Mouse (Mus musculus): ENCODE results near the gene Casq2. TPM values are rescaled to one million over a fixed set of nuclear protein-coding genes. Genes with fewer than 3 reads are reported as not detected.

Casq2 gene
- polyA plus RNA-seq, 1 experiment from 2014 or later, result 0.43 TPM

- no peak overlapping the region for H3K9ac ChIP-seq
Measured at GRCm38 (mm10) chr3:102167555-102168210, 81.5 kb downstream of the Casq2 start.

GRCm38 (mm10) chr3:102169197-102169905 lies 83.1 kb downstream of the Casq2 start:
- 13% methylated on average over 13 of the region's 13 CpGs for WGBS
- Histone ChIP-seq H3K9ac (no peak overlapping the region), H3K9me3 (ENCODE audit: low read depth, low read length) (no peaks in the 10 kb centered on the region), H3K36me3 (ENCODE audit: insufficient read depth) (peaks cover 11% of the 10 kb centered on the region; the same call in 1 of the 2 replicates), H3K4me2 (peak overlapping the region; percentile 21; the same call in 1 of the 2 replicates), H3K27me3 (ENCODE audit: insufficient read depth, low read length) (no peaks in the 10 kb centered on the region), H3K4me3 (ENCODE audit: low read depth, low read length) (no peak overlapping the region), H3K4me1 (ENCODE audit: insufficient read depth) (peaks cover 25% of the 10 kb centered on the region), H3K27ac (ENCODE audit: low read depth) (peak overlapping the region; percentile 80)
- ATAC-seq (ENCODE audit: insufficient read depth) (peak; percentile 94), DNase-seq (peak; percentile 99)
- 0 out of 2 replicates have a peak, but pooled peaks have one; percentile 9 for TF ChIP-seq CTCF (IDR thresholded peaks at IDR 0.05; ENCODE audit: low read depth)

More at GRCm38 (mm10) chr3:102167555-102168210, 81.5 kb downstream of the Casq2 start:
- Histone ChIP-seq H3K4me1 (ENCODE audit: insufficient read depth) (peaks cover 25% of the 10 kb centered on the region), H3K4me2 (no peak overlapping the region), H3K9me3 (ENCODE audit: low read depth, low read length) (no peaks in the 10 kb centered on the region), H3K27me3 (ENCODE audit: insufficient read depth, low read length) (no peaks in the 10 kb centered on the region), H3K36me3 (ENCODE audit: insufficient read depth) (peaks cover 20% of the 10 kb centered on the region), H3K27ac (ENCODE audit: low read depth) (no peak overlapping the region), H3K4me3 (ENCODE audit: low read depth, low read length) (no peak overlapping the region)
- no peak for TF ChIP-seq CTCF (IDR thresholded peaks at IDR 0.05; ENCODE audit: low read depth)
- ATAC-seq (ENCODE audit: insufficient read depth) (no peak), DNase-seq (no peak)
- WGBS, result 22% methylated on average over 10 of the region's 10 CpGs

GRCm38 (mm10) chr3:102174118-102174865 lies 88.1 kb downstream of the Casq2 start:
- H3K4me2 ChIP-seq, result no peak overlapping the region
- H3K27ac ChIP-seq (ENCODE audit: low read depth), result no peak overlapping the region
- WGBS, result 39% methylated on average over 8 of the region's 8 CpGs
- no peak for TF ChIP-seq CTCF (IDR thresholded peaks at IDR 0.05; ENCODE audit: low read depth)
- H3K9ac ChIP-seq, result no peak overlapping the region
- ATAC-seq (ENCODE audit: insufficient read depth) (no peak), DNase-seq (no peak)
- no peaks in the 10 kb centered on the region for H3K9me3 ChIP-seq (ENCODE audit: low read depth, low read length)
- H3K36me3 ChIP-seq (ENCODE audit: insufficient read depth), result no peaks in the 10 kb centered on the region
- H3K27me3 ChIP-seq (ENCODE audit: insufficient read depth, low read length), result no peaks in the 10 kb centered on the region
- H3K4me1 ChIP-seq (ENCODE audit: insufficient read depth), result peaks cover 17% of the 10 kb centered on the region
- H3K4me3 ChIP-seq (ENCODE audit: low read depth, low read length), result no peak overlapping the region

GRCm38 (mm10) chr3:102175701-102176100 lies 89.5 kb downstream of the Casq2 start:
- no peak for TF ChIP-seq CTCF (IDR thresholded peaks at IDR 0.05; ENCODE audit: low read depth)
- Histone ChIP-seq H3K36me3 (ENCODE audit: insufficient read depth) (no peaks in the 10 kb centered on the region), H3K27ac (ENCODE audit: low read depth) (no peak overlapping the region), H3K27me3 (ENCODE audit: insufficient read depth, low read length) (no peaks in the 10 kb centered on the region), H3K9me3 (ENCODE audit: low read depth, low read length) (no peaks in the 10 kb centered on the region), H3K4me3 (ENCODE audit: low read depth, low read length) (no peak overlapping the region), H3K9ac (no peak overlapping the region), H3K4me2 (no peak overlapping the region), H3K4me1 (ENCODE audit: insufficient read depth) (peaks cover 6% of the 10 kb centered on the region)
- ATAC-seq (ENCODE audit: insufficient read depth), result no peak
- no peak for DNase-seq
- 84% methylated on average over 17 of the region's 18 CpGs for WGBS

GRCm38 (mm10) chr3:102176116-102176515 lies 89.9 kb downstream of the Casq2 start:
- H3K27ac ChIP-seq (ENCODE audit: low read depth), result no peak overlapping the region
- H3K36me3 ChIP-seq (ENCODE audit: insufficient read depth), result no peaks in the 10 kb centered on the region
- no peak for ATAC-seq (ENCODE audit: insufficient read depth)
- 58% methylated on average over 5 of the region's 5 CpGs for WGBS
- no peak overlapping the region for H3K4me3 ChIP-seq (ENCODE audit: low read depth, low read length)
- no peak overlapping the region for H3K9ac ChIP-seq
- no peak for DNase-seq
- H3K4me1 ChIP-seq (ENCODE audit: insufficient read depth), result peaks cover 6% of the 10 kb centered on the region
- no peaks in the 10 kb centered on the region for H3K27me3 ChIP-seq (ENCODE audit: insufficient read depth, low read length)
- no peaks in the 10 kb centered on the region for H3K9me3 ChIP-seq (ENCODE audit: low read depth, low read length)
- no peak for TF ChIP-seq CTCF (IDR thresholded peaks at IDR 0.05; ENCODE audit: low read depth)
- no peak overlapping the region for H3K4me2 ChIP-seq

GRCm38 (mm10) chr3:102177837-102178615 lies 91.8 kb downstream of the Casq2 start:
- no peak for TF ChIP-seq CTCF (IDR thresholded peaks at IDR 0.05; ENCODE audit: low read depth)
- H3K27ac ChIP-seq (ENCODE audit: low read depth), result no peak overlapping the region
- WGBS, result 91% methylated on average over 12 of the region's 12 CpGs
- H3K36me3 ChIP-seq (ENCODE audit: insufficient read depth), result peaks cover 10% of the 10 kb centered on the region; the same call in 1 of the 2 replicates
- no peaks in the 10 kb centered on the region for H3K27me3 ChIP-seq (ENCODE audit: insufficient read depth, low read length)
- no peak overlapping the region for H3K9ac ChIP-seq
- no peaks in the 10 kb centered on the region for H3K9me3 ChIP-seq (ENCODE audit: low read depth, low read length)
- no peak for DNase-seq
- no peak overlapping the region for H3K4me3 ChIP-seq (ENCODE audit: low read depth, low read length)
- ATAC-seq (ENCODE audit: insufficient read depth), result no peak
- H3K4me1 ChIP-seq (ENCODE audit: insufficient read depth), result peaks cover 6% of the 10 kb centered on the region
- H3K4me2 ChIP-seq, result no peak overlapping the region

All from lung, embryonic 14.5 days (tissue).